Mouse (Mus musculus): ENCODE measurements at regions not wholly inside any gene's neighbourhood (a gene's known extent, or its start where the extent isn't known, plus 50 kb on each side); places are given as distances from the start of the nearest gene placed in this dataset.

DNA sequence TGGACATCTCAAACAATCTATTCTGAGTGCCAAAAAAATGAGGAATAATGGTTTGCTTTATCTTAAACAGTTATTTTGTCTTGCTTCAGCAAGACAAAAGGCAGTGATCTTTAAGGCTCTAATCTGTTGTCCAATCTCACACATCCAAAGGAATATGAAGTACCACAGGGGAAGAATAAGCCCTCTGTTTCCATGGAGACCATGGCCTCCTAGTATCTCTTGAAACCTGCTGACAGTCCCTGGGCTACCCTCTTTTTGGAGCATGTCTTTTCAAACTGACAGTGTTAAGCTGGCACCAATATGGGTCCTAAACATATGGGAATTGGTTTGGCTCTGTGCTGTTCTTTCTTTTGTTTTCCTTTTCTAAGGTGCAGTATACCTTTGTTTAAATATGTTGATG is 311.8 kb downstream of the Klf6 start:
- TF ChIP-seq EP300 (IDR thresholded peaks at IDR 0.05; ENCODE audit: insufficient read depth, low read depth, low read length) (no peak), CTCF (IDR thresholded peaks at IDR 0.05) (no peak)

Measured in heart, adult 2 months (tissue).